Mouse (Mus musculus) megakaryocyte-erythroid progenitor cell, adult 5-6 weeks (primary cell): ENCODE data around the gene Hsdl2. TPM values are rescaled to one million over a fixed set of nuclear protein-coding genes. Genes with fewer than 3 reads are reported as not detected.
"Not testable (repeated sequence)": the region's sequence is repeated elsewhere in the genome, so short reads cannot be mapped to it uniquely, and the experiment has no call there.

ENCODE experiments used
- ATAC-seq: replicated peaks from 2 replicates; pipeline ENCODE4 v1.8.0; 2016; ENCODE audit warnings: mild to moderate bottlenecking, inconsistent platforms; ENCODE audit not compliant: severe bottlenecking, poor library complexity, low FRiP score, low TSS enrichment
- total RNA-seq, 2 experiments: library from RNA; stranded (forward) in 1 of 2; stranded (reverse) in 1 of 2; fragments of 200-1000, 215-1000 nt in 1 of 2; fragments of >200 nt in 1 of 2; fragmentation: Nextera tagmentation in 1 of 2; gene quantifications; 2 replicates each; pipeline ENCODE4 v1.2.3; 2014 to 2017

Hsdl2 gene
- total RNA-seq, 2 experiments from 2014 or later: 28.3 to 54.6 TPM

GRCm38 (mm10) chr4:59558096-59558720 lies 23.2 kb upstream of the Hsdl2 start:
- no peak for ATAC-seq

- ATAC-seq: no peak
Measured at GRCm38 (mm10) chr4:59560141-59560540, 21.2 kb upstream of the Hsdl2 start.

- no peak for ATAC-seq
Measured at GRCm38 (mm10) chr4:59564128-59564527, 17.2 kb upstream of the Hsdl2 start.

- ATAC-seq: no peak
Measured at GRCm38 (mm10) chr4:59565571-59566188, 15.7 kb upstream of the Hsdl2 start.

- ATAC-seq: no peak
Measured at GRCm38 (mm10) chr4:59567576-59568260, 13.6 kb upstream of the Hsdl2 start.

GRCm38 (mm10) chr4:59569538-59569937 lies 11.8 kb upstream of the Hsdl2 start:
- peak; percentile 42 for ATAC-seq

- not testable (repeated sequence) for ATAC-seq
Measured at GRCm38 (mm10) chr4:59570519-59570918, 10.8 kb upstream of the Hsdl2 start.

GRCm38 (mm10) chr4:59572521-59573118 lies 8.7 kb upstream of the Hsdl2 start:
- peak; percentile 89 for ATAC-seq

GRCm38 (mm10) chr4:59575184-59575958 lies 6.0 kb upstream of the Hsdl2 start:
- no peak for ATAC-seq

- peak; percentile 47 for ATAC-seq
Measured at GRCm38 (mm10) chr4:59580495-59581281, 675 bp upstream of the Hsdl2 start.

GRCm38 (mm10) chr4:59582186-59582585 lies 823 bp downstream of the Hsdl2 start:
- no peak for ATAC-seq

GRCm38 (mm10) chr4:59585097-59585496 lies 3.7 kb downstream of the Hsdl2 start:
- ATAC-seq: no peak

GRCm38 (mm10) chr4:59587215-59587871 lies 6.0 kb downstream of the Hsdl2 start:
- no peak for ATAC-seq

- ATAC-seq: no peak
Measured at GRCm38 (mm10) chr4:59587872-59588226, 6.5 kb downstream of the Hsdl2 start.

GRCm38 (mm10) chr4:59594614-59595013 lies 13.3 kb downstream of the Hsdl2 start:
- no peak for ATAC-seq

GRCm38 (mm10) chr4:59596556-59596955 lies 15.2 kb downstream of the Hsdl2 start:
- ATAC-seq: no peak

- no peak for ATAC-seq
Measured at GRCm38 (mm10) chr4:59602704-59603103, 21.3 kb downstream of the Hsdl2 start.

- no peak for ATAC-seq
Measured at GRCm38 (mm10) chr4:59604892-59605291, 23.5 kb downstream of the Hsdl2 start.
